ENCODE assay signal across 8 mouse cellular contexts in the genomic region with DNA sequence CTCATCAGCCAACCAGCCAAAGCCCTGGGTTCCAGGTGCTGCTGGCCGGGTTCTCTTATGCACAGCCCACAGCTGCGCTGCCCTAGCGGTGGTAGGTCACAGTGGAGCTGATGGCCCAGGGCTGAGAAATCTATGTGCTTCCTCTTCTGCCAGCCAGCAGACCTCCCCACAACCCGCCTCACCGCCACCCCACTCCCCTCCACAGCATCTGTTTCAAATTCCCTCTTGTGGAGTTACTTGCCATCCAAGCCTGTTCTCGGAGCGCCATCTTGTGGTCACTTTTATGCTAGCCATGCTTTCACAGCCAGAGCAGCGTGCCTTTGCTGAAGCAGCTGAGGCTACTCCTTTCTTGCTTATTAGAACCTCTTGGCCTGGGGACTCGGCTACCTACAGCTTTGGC. TPM values are rescaled to one million over a fixed set of nuclear protein-coding genes. Genes with fewer than 3 reads are reported as not detected.
DNase-seq lines count a peak whose midpoint lies in the region; ATAC-seq and TF ChIP-seq lines count a peak whose summit lies in the region.

No protein-coding gene starts in this region.

- H3K36me3 ChIP-seq in hindbrain, embryonic 12.5 days: peaks cover 29% of the 10 kb centered on the region
- H3K36me3 ChIP-seq in lung, postnatal 0 days (ENCODE audit: insufficient read depth, low read length): peaks cover 4% of the 10 kb centered on the region; the same call in 1 of the 2 replicates

- peak; percentile 86 for DNase-seq in Muller cell, postnatal 12 days (ENCODE audit: inconsistent ontology term)
- peak; percentile 76 for DNase-seq in cerebellum, adult 9-11 months
- peak; percentile 84 to 88 for DNase-seq in frontal cortex, postnatal 10 days (ENCODE audit: low spot score in 2 of 2)
- peak; percentile 95 to 97 for DNase-seq in layer of hippocampus, postnatal 10 days (ENCODE audit: low spot score in 2 of 2)
- peak; percentile 93 for DNase-seq in lung, postnatal 0 days (ENCODE audit: low spot score)
- peak; percentile 80 for DNase-seq in ovary, postnatal 36 days (ENCODE audit: low spot score)
- DNase-seq in thymus, postnatal 14 days: peak; percentile 91

- H3K27me3 ChIP-seq in hindbrain, embryonic 12.5 days: no peaks in the 10 kb centered on the region
- H3K27me3 ChIP-seq in lung, postnatal 0 days (replicated peaks; ENCODE audit: insufficient read depth, low read length): no peaks in the 10 kb centered on the region

- H3K4me3 ChIP-seq in hindbrain, embryonic 12.5 days: no peak overlapping the region
- no peak overlapping the region for H3K4me3 ChIP-seq in lung, postnatal 0 days (ENCODE audit: low read depth, low read length)

- ATAC-seq in hindbrain, embryonic 12.5 days (ENCODE audit: low FRiP score): peak; percentile 74
- ATAC-seq in lung, postnatal 0 days: peak; percentile 65

- H3K9me3 ChIP-seq in hindbrain, embryonic 12.5 days (replicated peaks): no peaks in the 10 kb centered on the region
- no peaks in the 10 kb centered on the region for H3K9me3 ChIP-seq in lung, postnatal 0 days (ENCODE audit: low read length)

- H3K9ac ChIP-seq in hindbrain, embryonic 12.5 days: no peak overlapping the region
- H3K9ac ChIP-seq in lung, postnatal 0 days (replicated peaks; ENCODE audit: low read depth): no peak overlapping the region

- TF ChIP-seq CTCF in lung, postnatal 0 days (IDR thresholded peaks at IDR 0.05): peak; percentile 98

- no peak overlapping the region for H3K4me2 ChIP-seq in hindbrain, embryonic 12.5 days (replicated peaks)
- H3K4me2 ChIP-seq in lung, postnatal 0 days (replicated peaks; ENCODE audit: low read depth, low read length): no peak overlapping the region

- 5% methylated on average over 9 of the region's 9 CpGs for WGBS in hindbrain, embryonic 12.5 days
- 6% methylated on average over 9 of the region's 9 CpGs for WGBS in lung, postnatal 0 days

- H3K27ac ChIP-seq in hindbrain, embryonic 12.5 days: peak overlapping the region; percentile 66; the same call in 1 of the 2 replicates
- H3K27ac ChIP-seq in lung, postnatal 0 days (ENCODE audit: low read length): 0 out of 2 replicates have a peak overlapping the region, but pooled peaks have one; percentile 26

- no peak for TF ChIP-seq EP300 in lung, postnatal 0 days (IDR thresholded peaks at IDR 0.05)

- peaks cover 39% of the 10 kb centered on the region for H3K4me1 ChIP-seq in hindbrain, embryonic 12.5 days
- H3K4me1 ChIP-seq in lung, postnatal 0 days (ENCODE audit: insufficient read depth, low read depth, low read length): peaks cover 9% of the 10 kb centered on the region; the same call in 1 of the 2 replicates

RNA-seq across cellular contexts. Expression of a gene that starts 15.7 kb away (rescaled TPM):
- 14.9 and 15.6 TPM in 2 replicates for polyA plus RNA-seq in hindbrain, embryonic 12.5 days (2016; fragmentation: Nextera tagmentation; extraction: Ambion mirVana)
- 10 to 100 TPM; 19.7 to 20.8 TPM for total RNA-seq in layer of hippocampus, postnatal 10 days (2021)
- polyA plus RNA-seq in lung, postnatal 0 days (2015; fragmentation: Nextera tagmentation; extraction: Ambion mirVana): 6.2 and 7.2 TPM in 2 replicates

RNA-seq across cellular contexts. Expression of a gene that starts 46.8 kb away (rescaled TPM):
- polyA plus RNA-seq in hindbrain, embryonic 12.5 days (2016; fragmentation: Nextera tagmentation; extraction: Ambion mirVana): 7.9 and 8.8 TPM in 2 replicates
- total RNA-seq in layer of hippocampus, postnatal 10 days (2021): 10 to 100 TPM; 33.9 to 37.9 TPM
- 4.3 and 5.1 TPM in 2 replicates for polyA plus RNA-seq in lung, postnatal 0 days (2015; fragmentation: Nextera tagmentation; extraction: Ambion mirVana)
